Mouse (Mus musculus) gastrocnemius, adult 18-20 months (tissue): ENCODE results near the gene Dhdh. TPM values are rescaled to one million over a fixed set of nuclear protein-coding genes. Genes with fewer than 3 reads are reported as not detected.
"Not testable (repeated sequence)": the region's sequence is repeated elsewhere in the genome, so short reads cannot be mapped to it uniquely, and the experiment has no call there.

Experiments used
- DNase-seq: peaks from one replicate; pipeline ENCODE4 v3.0.0; 2021; ENCODE audit warnings: low spot score
- total RNA-seq, 2 experiments: library from RNA; stranded (reverse); gene quantifications; 2 replicates each; pipeline ENCODE4 v1.2.3; 2021

The Dhdh gene
- total RNA-seq, 2 experiments from 2014 or later, result 22.6 to 22.9 TPM

- peak; percentile 58 for DNase-seq
Measured at GRCm38 (mm10) chr7:45475291-45475969, 13.2 kb downstream of the Dhdh start.

DNA sequence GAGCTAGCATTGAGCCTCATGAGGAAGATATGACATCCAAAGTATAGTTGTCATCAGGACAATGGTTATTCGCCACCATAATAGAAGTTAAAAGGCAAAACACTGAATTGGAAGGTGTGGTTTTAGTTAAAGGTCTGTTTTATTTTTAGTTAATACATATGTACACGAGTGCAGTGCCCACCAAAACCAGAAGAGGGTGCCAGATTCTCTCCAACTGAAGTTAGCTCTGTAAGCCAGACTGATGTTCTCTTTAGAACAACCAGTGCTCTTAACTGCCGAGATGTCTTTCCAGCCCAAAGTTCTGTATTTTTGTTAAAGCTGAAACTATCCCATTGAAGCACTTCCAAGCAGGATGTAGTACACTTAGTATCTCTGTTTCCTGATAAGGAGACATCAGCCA is 17.7 kb downstream of the Dhdh start:
- peak; percentile 81 for DNase-seq

- DNase-seq, result no peak
Measured at GRCm38 (mm10) chr7:45467090-45467670, 21.4 kb downstream of the Dhdh start.

GRCm38 (mm10) chr7:45466283-45467089 is 22.1 kb downstream of the Dhdh start, which contains the start of gene Bax:
Bax (minus strand) TSS chr7:45466898.
- peak; percentile 96 for DNase-seq

DNA sequence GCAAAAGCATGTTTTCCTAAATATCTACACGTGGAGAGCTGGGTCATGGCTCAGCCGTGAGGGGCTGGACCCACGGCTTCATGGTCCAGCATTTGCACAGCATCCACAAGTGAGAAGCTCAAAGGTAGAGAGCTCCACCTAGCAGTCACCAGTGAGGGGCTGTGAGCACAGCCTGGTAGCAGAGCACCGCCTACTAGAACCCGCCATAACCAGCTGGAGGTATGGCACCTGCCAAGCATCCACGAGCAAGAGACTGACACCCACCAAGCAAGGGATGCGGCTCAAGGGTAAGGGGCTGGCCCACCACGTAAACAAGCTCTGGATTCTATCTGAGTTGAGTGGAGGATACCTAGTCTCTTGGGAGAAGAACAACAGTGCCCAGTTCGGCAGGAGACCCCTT is 23.1 kb downstream of the Dhdh start:
- DNase-seq, result no peak

GRCm38 (mm10) chr7:45465112-45465511 is 23.5 kb downstream of the Dhdh start:
- DNase-seq, result no peak

- no peak for DNase-seq
Measured at GRCm38 (mm10) chr7:45463987-45464778, 24.4 kb downstream of the Dhdh start.

DNA sequence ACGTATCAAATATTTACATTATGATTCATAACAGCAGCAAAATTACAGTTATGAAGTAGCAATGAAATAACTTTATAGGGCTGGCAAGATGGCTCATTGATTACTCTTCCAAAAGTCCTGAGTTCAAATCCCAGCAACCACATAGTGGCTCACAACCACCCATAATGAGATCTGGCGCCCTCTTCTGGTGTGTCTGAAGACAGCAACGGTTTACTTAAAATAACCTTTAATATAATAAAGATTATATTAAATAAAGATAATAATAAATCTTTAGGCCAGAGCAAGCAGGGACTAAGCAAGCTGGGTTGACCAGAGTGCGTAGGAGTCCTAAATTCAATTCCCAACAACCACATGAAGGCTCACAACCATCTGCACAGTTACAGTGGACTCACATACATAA is 25.7 kb downstream of the Dhdh start:
- DNase-seq, result not testable (repeated sequence)

DNA sequence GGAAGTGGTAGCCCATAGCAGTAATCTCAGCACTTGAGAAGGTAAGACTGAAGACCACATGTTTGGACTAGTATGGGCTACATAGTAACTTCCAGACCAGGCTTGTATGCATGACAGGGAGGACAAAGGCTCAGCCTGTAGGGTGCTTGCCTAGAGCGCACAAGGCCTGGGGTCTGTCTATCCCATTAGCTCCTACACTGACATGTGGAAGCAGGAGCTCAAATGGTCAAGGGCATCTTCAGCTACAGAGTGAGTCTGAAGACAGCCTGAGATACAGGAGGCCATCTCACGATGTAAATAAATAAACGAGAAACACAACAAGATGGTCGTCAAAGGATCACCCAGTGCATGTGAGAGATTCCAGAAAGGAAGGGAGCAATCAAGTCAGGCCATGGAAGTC is 26.3 kb downstream of the Dhdh start:
- no peak for DNase-seq

- DNase-seq, result no peak
Measured at GRCm38 (mm10) chr7:45461781-45462180, 26.8 kb downstream of the Dhdh start.

DNA sequence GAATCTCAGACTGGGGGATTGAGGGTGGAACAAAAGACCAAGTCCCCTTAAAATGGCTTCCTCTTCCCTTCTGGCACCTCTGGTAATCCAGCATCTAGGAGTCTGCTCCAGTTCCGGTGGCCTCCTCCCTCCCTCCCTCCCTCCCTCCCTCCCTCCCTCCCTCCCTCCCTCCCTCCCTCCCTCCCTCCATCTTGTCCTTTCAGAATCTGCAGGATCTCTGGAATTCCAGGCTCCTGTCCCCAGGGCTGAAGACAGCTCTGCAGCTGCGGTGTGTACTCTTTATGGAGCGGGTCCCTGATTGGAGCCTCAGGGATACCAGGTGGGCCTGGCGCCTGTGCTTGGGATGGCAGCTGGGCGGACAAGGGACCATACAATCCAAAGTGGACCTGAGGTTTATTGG is 27.3 kb downstream of the Dhdh start:
- no peak for DNase-seq

- peak; percentile 66 for DNase-seq
Measured at GRCm38 (mm10) chr7:45460860-45461314, 27.7 kb downstream of the Dhdh start.

DNA sequence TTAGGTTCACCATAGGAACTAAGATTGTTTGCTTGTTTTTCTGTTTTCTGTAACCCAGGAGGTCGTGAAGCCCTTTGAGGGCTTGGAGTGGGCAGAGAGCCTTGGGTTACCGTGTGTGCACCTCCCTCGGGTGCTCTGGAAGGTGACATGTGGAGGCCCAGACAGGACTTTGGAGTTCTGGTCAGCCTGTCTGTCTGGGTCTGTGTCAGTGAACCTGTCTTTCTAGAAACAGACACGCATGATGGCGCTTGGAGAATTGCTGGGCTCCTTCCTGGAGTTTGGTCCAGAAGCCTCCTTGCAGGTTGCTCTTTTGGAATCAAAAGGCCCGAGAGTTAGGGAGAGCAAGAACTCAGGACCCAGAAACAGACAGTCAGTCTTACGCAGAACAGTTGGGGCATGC is 28.2 kb downstream of the Dhdh start:
- DNase-seq, result no peak

DNA sequence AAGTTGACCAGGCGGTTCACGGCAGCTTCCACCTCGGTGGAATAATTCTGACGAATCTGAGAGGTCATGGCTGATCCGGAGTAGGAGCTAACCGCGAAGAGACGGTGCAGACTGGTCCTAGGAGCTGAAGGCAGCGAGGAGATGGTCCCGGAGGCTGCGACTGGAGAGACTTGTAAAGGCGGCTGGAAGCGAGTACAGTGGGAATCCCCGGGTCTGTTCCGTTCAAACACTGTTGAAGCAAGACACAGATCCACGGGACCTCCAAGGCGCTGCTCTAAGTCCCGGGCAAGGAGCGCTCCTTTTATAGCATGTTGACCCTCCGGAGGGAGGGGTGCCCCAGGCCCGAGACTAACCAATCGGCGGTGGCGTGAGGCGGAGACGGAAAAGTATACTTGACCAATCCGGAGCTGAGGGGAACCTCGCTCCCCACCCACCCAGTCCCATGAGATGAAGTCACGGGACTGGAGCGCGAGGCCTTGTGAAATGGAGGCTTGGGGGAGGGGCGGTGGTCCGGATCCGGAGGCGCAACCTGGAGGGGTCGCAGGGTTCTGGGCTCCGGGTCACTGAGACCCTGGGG is 29.0 kb downstream of the Dhdh start, which contains the start of gene Ftl1:
Gene Ftl1, minus strand, starts transcription at position 321 of the 577 bp plus-strand sequence.
- DNase-seq, result peak; percentile 98

DNA sequence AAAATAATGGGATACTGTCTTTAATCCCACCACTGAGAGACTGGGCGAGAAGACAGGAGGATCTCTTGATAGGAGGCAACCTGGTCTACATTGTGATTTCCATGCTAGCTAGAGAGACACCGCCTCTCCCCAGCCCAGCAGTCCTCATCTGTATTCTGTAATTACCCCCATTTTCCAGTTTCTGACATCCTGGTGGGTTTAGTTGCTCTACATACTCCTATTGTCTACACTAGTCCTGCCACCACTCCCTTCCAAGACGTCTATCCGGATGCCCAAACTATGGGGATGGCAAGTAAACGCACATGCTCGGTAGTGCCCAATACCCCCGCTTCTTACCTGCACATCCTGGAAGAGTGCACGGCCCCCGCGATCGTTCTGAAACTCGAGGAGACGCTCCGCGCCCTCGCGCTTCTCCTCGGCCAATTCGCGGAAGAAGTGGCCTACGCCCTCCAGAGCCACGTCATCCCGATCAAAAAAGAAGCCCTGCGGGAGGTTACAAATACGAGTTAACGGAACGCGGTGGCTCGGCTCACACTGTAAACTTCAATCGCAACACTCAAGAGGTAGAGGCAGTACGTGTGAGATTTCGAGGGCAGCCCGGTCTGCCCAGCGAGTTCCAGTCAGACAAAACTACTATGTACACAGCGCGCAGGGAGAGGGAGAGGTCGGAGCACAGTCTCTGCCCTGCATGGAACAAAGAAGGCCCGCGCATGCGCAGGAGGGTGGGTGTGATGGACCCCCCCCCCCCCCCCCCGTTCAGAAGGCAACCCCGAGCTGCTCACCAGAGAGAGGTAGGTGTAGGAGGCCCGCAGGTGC is 29.6 kb downstream of the Dhdh start:
- peak; percentile 59 for DNase-seq

- peak; percentile 65 for DNase-seq
Measured at GRCm38 (mm10) chr7:45457204-45458060, 31.2 kb downstream of the Dhdh start.

- no peak for DNase-seq
Measured at GRCm38 (mm10) chr7:45456721-45457203, 31.8 kb downstream of the Dhdh start.

DNA sequence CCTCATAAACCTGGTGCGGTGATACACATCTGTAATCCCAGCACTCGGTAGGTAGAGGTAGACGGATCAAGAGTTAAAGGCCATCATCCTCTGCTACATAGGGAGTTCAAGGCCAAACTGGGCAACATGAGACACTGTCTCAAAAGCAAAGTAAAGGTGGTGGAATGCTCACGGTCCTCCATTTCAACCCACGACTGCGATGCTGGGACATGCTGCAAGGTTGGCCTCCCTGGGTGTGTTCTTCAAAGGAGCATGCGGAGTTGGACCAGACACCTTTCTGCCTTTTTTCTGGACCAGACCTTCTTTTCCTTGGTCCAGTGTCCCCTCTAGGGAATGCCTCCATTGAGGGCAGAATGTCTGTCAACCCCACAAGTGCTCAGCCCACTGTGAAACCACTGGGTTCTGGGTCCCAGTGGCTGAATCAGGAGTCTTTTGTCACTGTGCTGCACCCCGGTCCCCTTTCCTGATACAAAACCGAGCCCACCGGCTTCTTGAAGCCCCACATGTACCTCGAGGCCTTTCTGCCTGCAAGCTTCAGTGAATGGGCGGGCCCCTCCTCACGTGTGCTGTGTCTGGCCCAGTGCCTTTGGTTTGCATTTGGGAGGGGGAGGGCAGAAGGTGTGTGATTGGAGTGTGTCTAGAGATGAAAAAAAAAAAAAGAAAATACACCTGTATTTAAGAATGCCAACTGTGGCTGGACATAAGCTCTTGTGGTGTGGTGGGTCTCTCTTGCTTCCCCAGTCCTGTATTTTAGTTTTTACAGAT is 32.5 kb downstream of the Dhdh start:
- DNase-seq, result no peak
